Mouse (Mus musculus) olfactory bulb, adult 2 months (tissue): ENCODE measurements around the gene Kctd4.

Experiments used
- CTCF ChIP-seq: fragments of 200-500 bp; IDR thresholded peaks from 2 replicates; pipeline ENCODE4 v1.5.1; 2012; ENCODE audit warnings: low read depth, mild to moderate bottlenecking, low read length, moderate library complexity; ENCODE audit not compliant: insufficient read depth
- POLR2A ChIP-seq: fragments of 200-500 bp; IDR thresholded peaks from 2 replicates; pipeline ENCODE4 v1.6.1; 2012; ENCODE audit warnings: mild to moderate bottlenecking, low read depth, low read length, moderate library complexity; ENCODE audit not compliant: insufficient read depth

- no peak for TF ChIP-seq POLR2A
- no peak for TF ChIP-seq CTCF
Observed at GRCm38 (mm10) chr14:75989168-75989567, 34.4 kb downstream of the Kctd4 start.
